7 mouse cellular contexts compared by ENCODE assay signal in the genomic region with DNA sequence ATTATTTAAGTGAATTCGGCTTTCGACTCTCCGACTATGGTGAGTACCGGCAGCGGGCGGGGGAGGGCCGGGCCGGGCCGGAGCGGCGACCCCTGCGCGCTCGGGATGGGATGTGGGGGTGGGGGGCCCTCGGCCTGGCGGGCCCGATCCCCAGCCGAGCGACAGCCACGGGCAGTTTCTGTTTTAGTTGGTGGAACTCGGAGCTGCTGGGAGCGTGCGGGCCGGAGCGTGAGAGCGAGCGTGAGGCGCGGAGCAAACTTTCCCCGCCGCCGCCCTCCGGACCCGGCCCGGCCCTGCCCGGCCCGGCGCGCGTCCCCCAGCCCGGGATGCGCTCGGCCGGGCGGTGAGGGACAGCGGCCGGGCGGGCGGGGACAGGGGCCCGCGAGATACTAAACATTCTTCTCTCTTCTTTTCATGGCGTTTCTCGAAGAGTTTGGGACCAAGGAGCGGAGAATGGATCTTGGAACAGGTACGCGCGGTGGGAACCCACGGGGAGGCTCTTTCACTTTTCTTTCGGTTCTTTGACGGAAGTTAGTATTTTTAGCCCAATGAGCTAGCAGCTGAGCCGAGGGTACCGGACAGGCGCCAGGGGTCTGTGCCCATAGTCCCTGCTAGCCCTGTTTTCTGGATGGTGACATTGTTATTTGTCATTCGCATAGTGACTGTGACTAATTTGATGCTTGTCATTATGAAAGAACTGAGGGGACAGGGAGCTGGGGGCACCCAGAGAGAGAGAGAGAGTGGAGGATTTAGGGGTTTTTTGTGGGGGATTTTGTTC.
A peak's percentile ranks its signal among the peaks of the same experiment; 100 is the strongest.
DNase-seq lines count a peak whose midpoint lies in the region; ATAC-seq lines count a peak whose summit lies in the region.

No protein-coding gene starts in this region.

- H3K4me2 ChIP-seq in lung, embryonic 15.5 days, result peak overlapping the region; percentile 99
- H3K4me2 ChIP-seq in embryonic facial prominence, embryonic 13.5 days, result peak overlapping the region; percentile 98
- peak overlapping the region; percentile 97 for H3K4me2 ChIP-seq in intestine, embryonic 16.5 days (ENCODE audit: low read depth, low read length)

- H3K27ac ChIP-seq in lung, embryonic 15.5 days, result peak overlapping the region; percentile 42; the same call in 1 of the 2 replicates
- H3K27ac ChIP-seq in embryonic facial prominence, embryonic 13.5 days, result no peak overlapping the region
- peak overlapping the region; percentile 57 for H3K27ac ChIP-seq in intestine, embryonic 16.5 days (ENCODE audit: low read length)

- peaks cover 5% of the 10 kb centered on the region; the same call in 1 of the 2 replicates for H3K4me1 ChIP-seq in lung, embryonic 15.5 days
- H3K4me1 ChIP-seq in embryonic facial prominence, embryonic 13.5 days, result peaks cover 13% of the 10 kb centered on the region
- peaks cover 21% of the 10 kb centered on the region for H3K4me1 ChIP-seq in intestine, embryonic 16.5 days (ENCODE audit: control insufficient read depth, insufficient read depth, low read length)

- no peaks in the 10 kb centered on the region for H3K36me3 ChIP-seq in lung, embryonic 15.5 days
- no peaks in the 10 kb centered on the region for H3K36me3 ChIP-seq in embryonic facial prominence, embryonic 13.5 days
- no peaks in the 10 kb centered on the region for H3K36me3 ChIP-seq in intestine, embryonic 16.5 days (ENCODE audit: control insufficient read depth, insufficient read depth, low read length)

- H3K4me3 ChIP-seq in lung, embryonic 15.5 days, result peak overlapping the region; percentile 68
- peak overlapping the region; percentile 64 for H3K4me3 ChIP-seq in embryonic facial prominence, embryonic 13.5 days
- H3K4me3 ChIP-seq in intestine, embryonic 16.5 days (ENCODE audit: low read length), result peak overlapping the region; percentile 77

- H3K9ac ChIP-seq in lung, embryonic 15.5 days, result peak overlapping the region; percentile 54
- peak overlapping the region; percentile 69 for H3K9ac ChIP-seq in embryonic facial prominence, embryonic 13.5 days
- peak overlapping the region; percentile 79 for H3K9ac ChIP-seq in intestine, embryonic 16.5 days (ENCODE audit: low read depth, low read length)

- ATAC-seq in lung, embryonic 15.5 days (ENCODE audit: borderline replicate concordance, extremely low read depth, low FRiP score, low TSS enrichment), result 0 out of 2 replicates have a peak, but pooled peaks have one; percentile 32
- no peak for ATAC-seq in embryonic facial prominence, embryonic 13.5 days (ENCODE audit: insufficient number of reproducible peaks, insufficient read depth, low FRiP score, low TSS enrichment, low read depth)
- no peak for ATAC-seq in intestine, embryonic 16.5 days
- ATAC-seq in cerebellum, adult (ENCODE audit: insufficient number of reproducible peaks, low FRiP score, low TSS enrichment), result no peak

- H3K9me3 ChIP-seq in lung, embryonic 15.5 days, result no peaks in the 10 kb centered on the region
- no peaks in the 10 kb centered on the region for H3K9me3 ChIP-seq in embryonic facial prominence, embryonic 13.5 days
- no peaks in the 10 kb centered on the region for H3K9me3 ChIP-seq in intestine, embryonic 16.5 days (ENCODE audit: control insufficient read depth, low read length)

- DNase-seq in lung, adult 18-20 months, result no peak
- peak; percentile 46 for DNase-seq in naive thymus-derived CD4-positive, alpha-beta T cell, adult 2 months (ENCODE audit: low read depth)
- no peak for DNase-seq in left cerebral cortex, adult 11 months (ENCODE audit: low spot score)

- WGBS in lung, embryonic 15.5 days, result 1% methylated on average over 63 of the region's 64 CpGs
- under 1% methylated on average over 64 of the region's 64 CpGs for WGBS in embryonic facial prominence, embryonic 13.5 days
- WGBS in intestine, embryonic 16.5 days, result 1% methylated on average over 64 of the region's 64 CpGs

- peaks cover 45% of the 10 kb centered on the region for H3K27me3 ChIP-seq in lung, embryonic 15.5 days
- H3K27me3 ChIP-seq in embryonic facial prominence, embryonic 13.5 days, result peaks cover 98% of the 10 kb centered on the region
- peaks cover 2% of the 10 kb centered on the region for H3K27me3 ChIP-seq in intestine, embryonic 16.5 days (replicated peaks; ENCODE audit: control insufficient read depth, insufficient read depth, low read length)
